Mouse (Mus musculus): ENCODE data around the gene Gm21776.
"Not testable (repeated sequence)": the region's sequence is repeated elsewhere in the genome, so short reads cannot be mapped to it uniquely, and the experiment has no call there.

Gene Gm21776

DNA sequence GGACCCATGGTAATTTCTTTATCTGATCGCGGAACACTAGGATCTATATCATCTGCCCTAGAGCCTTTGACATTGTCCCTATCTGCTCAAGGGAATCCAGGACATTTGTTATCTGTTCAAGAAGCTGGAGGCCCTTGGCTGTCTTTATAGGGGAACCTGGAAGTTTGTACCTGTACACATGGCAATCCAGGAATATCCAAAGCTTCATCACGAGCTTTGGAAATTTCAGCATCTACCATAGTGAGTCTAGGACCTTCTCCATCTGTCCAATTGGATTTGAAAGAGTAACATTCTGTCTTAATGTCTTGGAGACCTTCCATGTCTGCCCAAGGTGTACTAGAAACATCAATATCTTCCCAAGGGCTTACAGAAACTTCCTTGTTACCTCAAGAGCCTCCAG is at the start of gene Gm21776:
Gm21776 (plus strand) TSS at position 301 of the 400 bp plus-strand sequence.
- not testable (repeated sequence) for DNase-seq (ENCODE audit: low spot score)
